Mouse (Mus musculus): ENCODE data around the gene Bicra. TPM values are rescaled to one million over a fixed set of nuclear protein-coding genes. Genes with fewer than 3 reads are reported as not detected.

The Bicra gene
- total and polyA plus RNA-seq, 3 experiments = 0.81 to 14.1 TPM; not detected in 1

DNA sequence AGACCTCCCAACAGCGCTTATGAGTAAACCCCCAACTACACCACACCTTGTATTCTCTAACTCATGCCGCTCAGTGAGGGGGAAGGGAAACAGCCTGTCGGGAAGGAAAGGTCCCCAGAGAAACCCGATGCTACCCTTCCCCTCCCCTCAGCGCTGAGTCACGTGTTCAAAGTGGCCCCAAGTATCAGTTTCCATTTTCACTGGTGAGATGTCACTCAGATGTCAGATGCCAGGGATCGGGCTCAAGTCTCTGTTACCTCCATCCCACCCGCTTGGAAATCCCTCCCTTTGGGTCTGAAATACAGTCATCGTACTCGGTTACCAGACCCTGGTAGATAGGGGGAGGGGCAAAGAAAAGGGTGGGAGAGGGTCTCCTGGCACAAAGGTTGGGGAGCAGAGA is 125.9 kb downstream of the Bicra start:
- Histone ChIP-seq H3K9ac (ENCODE audit: control insufficient read depth, low read depth, low read length, poor library complexity, severe bottlenecking) (peak overlapping the region; percentile 94), H3K27me3 (ENCODE audit: control insufficient read depth in 1 of 2, insufficient read depth in 2 of 2, low read length in 2 of 2) (no peaks in the 10 kb centered on the region), H3K9me3 (replicated peaks; ENCODE audit: insufficient read depth, low read length) (no peaks in the 10 kb centered on the region), H3K79me2 (ENCODE audit: control insufficient read depth, insufficient read depth, low read length, poor library complexity) (peaks cover 23% of the 10 kb centered on the region), H3K4me1 (ENCODE audit: control insufficient read depth in 1 of 2, insufficient read depth in 2 of 2, low read length in 2 of 2) (peaks cover 4 to 15% of the 10 kb centered on the region in 2 experiments; a peak in 3 of 4 replicates), H3K36me3 (ENCODE audit: control insufficient read depth in 1 of 2, insufficient read depth in 2 of 2, low read length in 2 of 2) (peaks cover 0 to 11% of the 10 kb centered on the region in 2 experiments; a peak in 2 of 4 replicates), H3K27ac (ENCODE audit: control insufficient read depth, low read depth, low read length) (peak overlapping the region; percentile 80), H3K4me3 (ENCODE audit: control insufficient read depth in 1 of 2, insufficient read depth in 1 of 2, low read depth in 2 of 2, low read length in 2 of 2) (peak overlapping the region; percentile 80)
- DNase-seq (ENCODE audit: low read depth, low spot score) = peak; percentile 79
- TF ChIP-seq ZNF384 (IDR thresholded peaks at IDR 0.05; ENCODE audit: low read depth, low read length) (no peak), CTCF (IDR thresholded peaks at IDR 0.05 in 2 of 3, conservative IDR thresholded peaks at IDR 0.05 in 1 of 3; ENCODE audit: control insufficient read depth in 1 of 3, insufficient read depth in 1 of 3, low read depth in 2 of 3, low read length in 3 of 3, poor library complexity in 1 of 3, severe bottlenecking in 1 of 3) (no peak), MYC (IDR thresholded peaks at IDR 0.05; ENCODE audit: low read depth, low read length) (no peak; the same call in 1 of the 2 replicates), E2F4 (IDR thresholded peaks at IDR 0.05; ENCODE audit: borderline replicate concordance, low read depth, low read length) (no peak), JUND (IDR thresholded peaks at IDR 0.05; ENCODE audit: low read depth, low read length) (no peak), MAZ (IDR thresholded peaks at IDR 0.05; ENCODE audit: low read depth, low read length) (peak; percentile 76), GATA1 (IDR thresholded peaks at IDR 0.05; ENCODE audit: low read depth, low read length) (no peak), MXI1 (IDR thresholded peaks at IDR 0.05; ENCODE audit: low read depth, low read length) (peak; percentile 92), UBTF (IDR thresholded peaks at IDR 0.05; ENCODE audit: borderline replicate concordance, insufficient read depth, low read depth, low read length) (no peak), USF1 (IDR thresholded peaks at IDR 0.05; ENCODE audit: low read depth, low read length) (peak; percentile 94), POLR2AphosphoS5 (IDR thresholded peaks at IDR 0.05; ENCODE audit: borderline replicate concordance, low read depth, low read length) (no peak), RCOR1 (IDR thresholded peaks at IDR 0.05; ENCODE audit: low read depth, low read length) (peak; percentile 10; the same call in 1 of the 2 replicates), ZKSCAN1 (IDR thresholded peaks at IDR 0.05; ENCODE audit: low read depth, low read length) (no peak), MYB (IDR thresholded peaks at IDR 0.05; ENCODE audit: low read depth, low read length) (no peak), TAL1 (IDR thresholded peaks at IDR 0.05; ENCODE audit: low read length) (no peak), GABPA (IDR thresholded peaks at IDR 0.05; ENCODE audit: low read depth, low read length) (no peak), SIN3A (IDR thresholded peaks at IDR 0.05; ENCODE audit: low read length) (no peak; the same call in 1 of the 2 replicates), CHD1 (IDR thresholded peaks at IDR 0.05; ENCODE audit: low read depth, low read length) (no peak), BHLHE40 (IDR thresholded peaks at IDR 0.05; ENCODE audit: borderline replicate concordance, low read depth, low read length) (peak; percentile 74), MAX (IDR thresholded peaks at IDR 0.05; ENCODE audit: low read length) (peak; percentile 91), EP300 (IDR thresholded peaks at IDR 0.05; ENCODE audit: low read depth in 1 of 2, low read length in 2 of 2) (no peak), NRF1 (IDR thresholded peaks at IDR 0.05; ENCODE audit: insufficient read depth, low read depth, low read length, poor library complexity, severe bottlenecking) (no peak), TCF12 (IDR thresholded peaks at IDR 0.05; ENCODE audit: low read depth, low read length) (no peak; the same call in 1 of the 2 replicates), POLR2AphosphoS2 (IDR thresholded peaks at IDR 0.05; ENCODE audit: low read length) (no peak), ETS1 (IDR thresholded peaks at IDR 0.05; ENCODE audit: low read depth, low read length) (no peak; the same call in 1 of the 2 replicates), HCFC1 (IDR thresholded peaks at IDR 0.05; ENCODE audit: low read depth, low read length) (no peak), USF2 (IDR thresholded peaks at IDR 0.05; ENCODE audit: borderline replicate concordance in 1 of 2, insufficient read depth in 1 of 2, low read depth in 1 of 2, low read length in 2 of 2) (peak; percentile 32 to 70; a peak in 3 of 4 replicates), ELF1 (IDR thresholded peaks at IDR 0.05; ENCODE audit: low read depth, low read length) (no peak), TBP (IDR thresholded peaks at IDR 0.05; ENCODE audit: low read depth, low read length) (no peak), ZMIZ1 (IDR thresholded peaks at IDR 0.05; ENCODE audit: low read depth, low read length) (0 out of 2 replicates have a peak, but pooled peaks have one; percentile 22), RAD21 (IDR thresholded peaks at IDR 0.05; ENCODE audit: low read depth, low read length) (no peak), CHD2 (IDR thresholded peaks at IDR 0.05; ENCODE audit: low read length) (no peak; the same call in 1 of the 2 replicates), POLR2A (IDR thresholded peaks at IDR 0.05; ENCODE audit: control insufficient read depth in 1 of 2, insufficient read depth in 1 of 2, low read depth in 1 of 2, low read length in 2 of 2, poor library complexity in 1 of 2) (no peak), MEF2A (IDR thresholded peaks at IDR 0.05; ENCODE audit: extremely low read depth, insufficient replicate concordance, low read depth, low read length, poor library complexity, severe bottlenecking) (no peak), ZC3H11A (IDR thresholded peaks at IDR 0.05; ENCODE audit: low read depth, low read length) (no peak), MAFK (IDR thresholded peaks at IDR 0.05; ENCODE audit: borderline replicate concordance, low read depth, low read length) (no peak), NELFE (IDR thresholded peaks at IDR 0.05; ENCODE audit: low read depth, low read length) (no peak)

Measured in MEL (cell line).